Mouse (Mus musculus) adrenal gland, postnatal 10 days (tissue): Measurements from ENCODE around the gene Sfxn1. TPM values are rescaled to one million over a fixed set of nuclear protein-coding genes. Genes with fewer than 3 reads are reported as not detected.

Experiments used
- DNase-seq: peaks from one replicate; pipeline ENCODE4 v3.0.0; 2021; ENCODE audit warnings: mixed read lengths
- long read RNA-seq, 2 experiments: library from polyadenylated mRNA; stranded (forward); transcript quantifications; one replicate each; pipeline ENCODE4 v2.0.0; 2021
- total RNA-seq, 2 experiments: library from RNA; stranded (reverse); gene quantifications; 2 replicates each; pipeline ENCODE4 v1.2.3; 2021

Sfxn1 gene
- 10 to 100 TPM; 59.7 to 67.2 TPM for total RNA-seq
- long read RNA-seq, experiment 1, transcript Sfxn1-201 (11 exons, 2,783 nt), result major isoform, 136 of 175 reads
- long read RNA-seq, experiment 1, partial matches to known transcripts, result 5 of 175 reads
- long read RNA-seq, experiment 1, other reads (novel, unspliced or antisense), result 34 of 175 reads
- long read RNA-seq, experiment 2, transcript Sfxn1-201 (11 exons, 2,783 nt), result major isoform, 62 of 94 reads
- long read RNA-seq, experiment 2, partial matches to known transcripts, result 8 of 94 reads
- long read RNA-seq, experiment 2, other reads (novel, unspliced or antisense), result 24 of 94 reads

DNA sequence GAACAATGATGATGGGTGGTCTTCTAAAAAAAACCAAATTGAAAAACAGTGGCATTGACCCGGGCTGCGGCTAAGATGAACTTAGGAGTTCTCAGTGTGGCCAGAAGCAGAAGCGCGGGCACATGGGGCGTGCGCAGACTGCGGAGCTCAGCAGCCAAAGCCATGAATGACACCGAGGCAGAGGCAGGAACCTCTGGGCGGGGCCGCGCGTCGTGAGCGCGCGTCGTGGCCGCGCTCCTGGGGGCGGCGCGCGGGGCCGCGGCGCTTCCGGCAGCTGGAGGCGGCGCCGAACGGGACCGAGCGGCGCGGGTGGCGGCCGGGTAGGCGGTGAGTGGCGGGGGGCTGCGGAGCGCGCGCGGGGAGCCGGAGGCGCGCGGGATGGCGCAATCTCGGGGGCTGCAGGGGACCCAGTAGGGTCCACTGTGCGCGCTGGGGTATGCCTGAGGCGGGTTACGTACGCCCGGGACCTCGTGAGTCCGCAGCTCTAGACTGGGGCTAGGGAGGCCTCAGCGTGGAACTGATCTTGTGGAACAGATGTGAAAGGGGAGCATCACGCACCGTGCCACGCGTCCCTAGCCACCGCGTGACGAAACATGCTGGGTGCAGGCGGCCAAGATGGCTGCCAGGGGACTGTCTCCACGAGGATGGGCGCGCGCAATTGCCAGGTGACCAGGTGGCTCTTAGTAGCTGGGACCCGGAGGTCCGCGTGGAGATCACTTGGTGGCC lies at the start of gene Sfxn1:
Gene Sfxn1 (plus strand): TSS at position 264 of the 726 bp plus-strand sequence.
- peak; percentile 84 for DNase-seq

DNA sequence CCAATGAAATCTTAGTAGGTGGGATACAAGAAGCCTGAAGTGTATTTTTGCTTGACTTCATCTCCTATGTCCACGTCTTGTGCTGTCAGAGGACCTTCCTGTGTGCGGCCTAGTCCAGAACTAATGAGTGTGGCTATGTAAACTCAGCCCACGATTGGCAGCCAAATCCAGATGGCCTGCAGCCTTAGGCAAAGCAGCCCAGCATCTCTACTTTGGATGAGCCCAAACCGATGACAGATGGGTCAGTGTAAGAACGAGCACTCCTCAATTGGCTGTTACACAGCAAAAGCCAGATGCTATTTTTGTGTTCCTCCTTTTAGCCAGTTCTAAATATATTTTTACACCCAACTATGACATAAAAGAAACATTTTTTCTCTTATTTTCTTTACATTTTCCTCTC lies 48.4 kb upstream of the Sfxn1 start:
- no peak for DNase-seq

GRCm38 (mm10) chr13:54027079-54027478 lies 44.6 kb upstream of the Sfxn1 start:
- no peak for DNase-seq

GRCm38 (mm10) chr13:54033653-54034052 lies 38.0 kb upstream of the Sfxn1 start:
- no peak for DNase-seq

DNA sequence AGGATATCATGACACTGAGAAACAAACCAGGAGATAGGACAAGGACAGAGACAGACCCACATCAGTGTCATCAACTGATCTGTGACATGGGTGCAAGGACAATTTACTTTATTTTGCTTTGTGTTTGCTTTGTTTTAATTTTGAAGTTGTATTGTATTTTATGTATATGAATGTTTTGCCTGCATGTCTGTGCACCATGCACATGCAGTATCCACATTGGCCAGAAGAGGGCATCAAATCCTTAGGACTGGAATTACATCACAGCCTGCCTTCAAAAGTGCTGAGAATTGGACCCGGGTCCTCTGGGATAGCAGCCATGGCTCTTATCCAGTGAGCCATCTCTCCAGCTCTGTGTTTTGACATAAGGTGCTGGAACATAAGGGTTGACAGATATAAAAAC lies 36.1 kb upstream of the Sfxn1 start:
- no peak for DNase-seq

DNA sequence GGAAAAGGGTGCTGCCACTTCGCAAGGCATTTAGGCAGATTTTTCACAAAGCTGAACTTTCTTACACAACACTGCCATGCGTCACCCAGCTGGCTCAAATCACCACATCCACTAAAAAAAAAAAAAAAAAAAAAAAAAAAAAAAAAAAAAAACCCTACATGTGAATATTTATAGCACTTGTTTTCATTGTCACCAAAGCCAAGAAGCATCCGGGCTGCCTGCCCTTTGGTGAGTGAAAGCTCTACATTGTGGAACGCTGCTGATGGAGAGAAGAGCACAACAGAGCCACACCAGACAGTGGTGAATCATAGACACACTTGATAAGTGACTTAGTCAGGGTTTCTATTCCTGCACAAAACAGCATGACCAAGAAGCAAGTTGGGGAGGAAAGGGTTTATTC lies 33.7 kb upstream of the Sfxn1 start:
- DNase-seq, result no peak

DNA sequence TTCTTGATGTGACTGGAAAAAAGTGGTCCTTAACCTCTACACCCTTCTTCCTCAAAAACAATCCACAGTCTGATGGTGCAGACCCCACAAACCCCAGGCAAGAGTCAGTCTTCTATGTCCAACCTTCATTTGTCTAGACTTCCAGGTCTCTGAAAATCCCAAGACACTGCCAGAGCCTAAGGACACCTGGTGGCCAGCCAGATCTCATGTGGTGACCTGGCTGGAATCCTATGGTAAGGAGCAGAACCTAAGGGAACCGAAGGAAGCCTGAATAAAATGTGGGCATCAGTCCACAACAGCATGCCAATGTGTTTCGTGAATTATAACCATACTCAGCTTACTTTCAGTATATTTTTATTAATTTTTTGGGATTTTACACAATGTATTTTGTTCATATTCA lies 31.4 kb upstream of the Sfxn1 start:
- no peak for DNase-seq

DNA sequence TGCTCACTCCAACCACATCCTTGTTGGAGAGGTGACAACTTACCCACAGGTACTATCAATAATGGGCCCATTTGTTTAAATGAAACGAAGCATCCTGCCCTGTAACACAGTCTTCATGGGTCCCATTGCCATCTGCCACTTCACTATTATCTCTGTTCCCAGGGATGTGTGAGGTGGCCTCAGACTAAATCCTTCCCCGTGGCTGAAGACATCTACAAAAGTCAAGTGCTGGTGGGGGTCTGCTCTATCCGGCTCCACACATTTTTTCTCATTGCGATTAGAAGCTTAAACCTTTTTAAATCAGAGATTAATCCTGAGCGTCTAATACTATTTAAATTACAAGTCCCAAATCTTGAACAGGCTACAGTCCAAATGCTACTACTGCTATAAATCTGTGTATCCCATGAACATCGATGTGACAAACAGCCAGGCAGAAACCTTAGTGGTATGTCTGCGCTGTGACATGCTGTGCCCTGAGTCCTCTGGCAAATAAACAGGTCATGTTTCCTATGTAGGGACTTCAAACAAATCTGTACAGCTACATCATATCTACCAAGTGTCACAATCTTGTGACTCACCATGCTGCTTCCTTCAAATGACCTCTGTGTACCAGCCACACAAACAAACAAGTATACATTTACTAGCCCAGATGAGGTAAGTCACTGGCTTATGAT lies 22.9 kb upstream of the Sfxn1 start:
- DNase-seq, result no peak

DNA sequence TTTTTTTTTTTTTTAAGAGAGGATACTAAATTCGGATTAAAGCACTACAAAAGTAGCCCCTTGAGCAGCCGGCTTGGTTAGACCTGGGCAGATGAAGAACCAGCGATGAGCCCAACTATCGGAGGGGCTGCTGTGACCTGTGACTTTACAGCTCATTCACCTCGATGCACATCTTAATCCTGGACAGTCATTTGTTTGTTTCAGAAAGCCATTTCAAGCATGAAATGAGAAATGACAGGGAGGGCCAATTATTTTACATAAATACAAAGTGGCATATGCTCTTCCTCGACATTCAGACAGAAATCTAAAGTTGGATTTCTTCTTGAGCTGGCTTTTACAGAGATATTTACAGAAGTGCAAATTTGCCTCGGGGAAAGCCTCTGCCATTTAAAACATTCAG lies 20.0 kb upstream of the Sfxn1 start:
- no peak for DNase-seq

DNA sequence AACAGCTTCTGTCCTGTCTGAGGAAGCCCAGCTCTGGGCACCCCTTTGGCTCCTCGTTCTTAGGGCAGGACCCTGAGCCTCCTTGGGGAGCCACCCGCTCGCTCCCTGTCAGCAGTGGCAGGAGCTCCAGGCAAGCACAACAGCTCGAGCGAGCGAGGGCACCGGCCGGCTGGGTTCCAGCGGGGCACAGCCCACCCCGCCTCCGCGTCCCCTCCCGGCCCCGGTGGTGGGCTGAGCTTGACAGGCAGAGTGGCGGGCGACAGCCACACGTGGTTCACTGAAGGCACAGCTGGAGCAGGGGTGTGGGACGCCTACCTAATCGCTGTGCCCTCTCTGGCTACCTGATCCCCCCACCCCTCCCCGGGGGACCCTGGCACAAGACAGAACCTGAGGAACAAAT lies 16.7 kb upstream of the Sfxn1 start:
- no peak for DNase-seq

GRCm38 (mm10) chr13:54055448-54055861 lies 16.2 kb upstream of the Sfxn1 start, which contains the start of gene Drd1:
Gene Drd1, minus strand, starts transcription at chr13:54055705.
- peak; percentile 84 for DNase-seq

GRCm38 (mm10) chr13:54062068-54062467 lies 9.6 kb upstream of the Sfxn1 start:
- DNase-seq, result no peak

DNA sequence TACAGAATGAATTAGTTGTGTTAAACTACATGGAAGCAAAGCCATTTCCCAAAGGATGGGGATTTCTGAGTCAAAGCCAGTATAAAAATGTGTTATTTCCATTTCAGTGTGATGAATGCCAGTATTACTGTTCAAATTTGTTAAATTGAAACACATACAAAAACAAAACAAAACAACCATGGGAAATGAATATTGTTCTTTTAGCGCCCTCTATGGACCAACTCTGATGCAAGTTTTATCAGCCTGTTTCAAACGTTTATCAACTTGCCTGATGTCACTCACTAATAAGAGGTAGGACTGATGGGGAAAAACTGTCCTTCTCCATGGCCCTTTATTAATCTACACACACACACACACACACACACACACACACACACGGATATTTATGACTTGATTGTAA lies 8.4 kb upstream of the Sfxn1 start:
- DNase-seq, result no peak

- DNase-seq, result no peak
Observed at GRCm38 (mm10) chr13:54066081-54066746, 5.5 kb upstream of the Sfxn1 start.

DNA sequence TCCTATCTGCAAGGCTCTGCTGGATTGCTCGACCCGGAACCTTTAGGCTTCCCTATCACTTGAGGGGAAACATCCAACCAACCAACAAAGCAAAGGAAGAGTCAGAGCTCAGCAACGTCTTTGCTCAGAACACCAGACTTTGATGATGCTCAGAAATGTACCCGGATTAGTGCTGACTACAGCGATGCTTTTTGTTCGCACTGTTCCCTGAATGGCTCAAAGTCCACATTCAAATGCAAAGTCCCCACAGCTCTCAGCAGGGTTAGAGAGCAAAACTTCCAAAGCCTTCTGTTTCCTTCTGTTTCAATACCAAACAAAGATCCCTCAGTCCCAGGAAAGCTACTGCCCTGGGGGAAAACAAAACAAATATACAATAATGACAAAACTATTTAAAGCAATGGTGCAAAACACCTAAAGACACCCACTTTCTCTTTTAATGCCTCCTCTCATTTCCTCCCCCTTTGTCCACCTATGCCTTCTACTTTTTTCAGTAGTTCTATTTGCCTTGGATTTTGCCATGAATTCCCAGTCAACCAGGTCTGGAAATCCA lies 4.0 kb upstream of the Sfxn1 start:
- no peak for DNase-seq

DNA sequence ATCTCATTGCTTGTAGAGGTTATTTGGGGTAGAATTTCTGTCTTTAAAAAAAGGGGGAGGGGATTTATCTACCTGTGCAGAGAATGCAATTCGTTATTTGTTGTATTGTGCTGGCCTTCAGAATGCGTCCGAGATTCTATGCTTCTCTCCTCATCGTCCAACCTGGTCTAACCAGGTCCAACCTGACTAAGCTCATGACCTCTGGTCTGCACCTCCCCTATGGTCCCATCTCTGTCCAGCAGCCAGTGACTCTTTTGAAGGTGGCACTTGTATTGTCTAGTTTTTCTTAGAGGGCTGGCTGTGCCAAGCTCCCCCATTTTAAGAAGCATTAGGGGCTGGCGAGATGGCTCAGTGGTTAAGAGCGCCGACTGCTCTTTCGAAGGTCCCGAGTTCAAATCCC lies 658 bp upstream of the Sfxn1 start:
- no peak for DNase-seq

DNA sequence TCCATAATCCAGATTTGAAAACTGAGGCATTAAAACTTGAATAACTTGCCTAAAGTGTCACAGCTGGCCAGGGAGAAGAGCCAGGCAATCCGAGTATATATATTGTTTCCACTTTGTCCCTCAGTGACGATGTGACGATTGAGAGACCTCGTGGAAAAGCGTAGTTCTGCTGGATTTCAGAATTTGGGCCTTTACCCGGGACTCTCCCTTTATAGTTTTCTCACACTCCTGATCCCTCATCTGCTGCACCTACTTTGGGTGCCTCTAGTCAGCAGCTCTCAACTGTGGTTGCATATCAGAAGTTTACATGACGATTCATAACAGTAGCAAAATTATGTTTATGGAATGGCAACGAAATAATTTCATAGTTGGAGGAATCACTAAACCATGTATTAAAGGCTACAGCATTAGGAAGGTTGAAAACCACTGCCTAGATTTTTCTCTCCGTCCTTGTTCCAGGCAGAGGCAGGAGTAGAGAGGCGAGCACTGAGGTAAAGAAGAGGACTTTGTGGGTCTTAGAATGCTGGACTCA lies 923 bp downstream of the Sfxn1 start:
- no peak for DNase-seq

GRCm38 (mm10) chr13:54073066-54073465 lies 1.4 kb downstream of the Sfxn1 start:
- peak; percentile 39 for DNase-seq

DNA sequence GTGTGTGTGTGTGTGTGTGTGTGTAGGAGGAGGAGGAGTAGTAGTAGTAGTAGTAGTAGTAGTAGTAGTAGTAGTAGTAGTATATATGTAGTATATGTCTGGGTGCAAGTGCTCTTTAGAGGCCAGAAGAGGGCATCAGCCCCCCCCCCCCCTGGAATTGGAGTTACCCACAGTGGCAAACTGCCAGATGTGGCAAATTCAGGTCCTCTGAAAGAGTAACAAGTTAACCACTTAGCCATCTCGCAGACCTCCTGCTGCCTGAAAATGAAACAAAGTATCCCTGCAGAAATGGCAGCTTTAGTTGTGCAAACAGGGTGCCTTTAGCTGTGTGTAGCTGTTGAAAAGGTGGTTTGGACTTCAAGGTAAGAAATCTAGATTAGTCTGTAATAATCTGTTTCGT lies 1.8 kb downstream of the Sfxn1 start:
- DNase-seq, result peak; percentile 22

- no peak for DNase-seq
Observed at GRCm38 (mm10) chr13:54075416-54075815, 3.7 kb downstream of the Sfxn1 start.

GRCm38 (mm10) chr13:54076051-54076450 lies 4.4 kb downstream of the Sfxn1 start:
- peak; percentile 19 for DNase-seq
